Mouse (Mus musculus): Measurements from ENCODE around the gene Card9.

GRCm38 (mm10) chr2:26319519-26320244, 41.0 kb downstream of the Card9 start:
- no peak for TF ChIP-seq CTCF (IDR thresholded peaks at IDR 0.05; ENCODE audit: low read depth)
- TF ChIP-seq EP300 (IDR thresholded peaks at IDR 0.05; ENCODE audit: low read depth) = no peak

All from heart, postnatal 0 days (tissue).